Mouse (Mus musculus) megakaryocyte-erythroid progenitor cell, adult 5-6 weeks (primary cell): ENCODE measurements around the gene Aste1. TPM values are rescaled to one million over a fixed set of nuclear protein-coding genes. Genes with fewer than 3 reads are reported as not detected.

Experiments used
- total RNA-seq, 2 experiments: library from RNA; stranded (forward) in 1 of 2; stranded (reverse) in 1 of 2; fragments of 200-1000, 215-1000 nt in 1 of 2; fragments of >200 nt in 1 of 2; fragmentation: Nextera tagmentation in 1 of 2; gene quantifications; 2 replicates each; pipeline ENCODE4 v1.2.3; 2014 to 2017

Aste1 gene
- total RNA-seq, 2 experiments from 2014 or later = 13.0 to 32.3 TPM

Other genes with a start within 250 kb of the Aste1 start
- not detected in 2 replicates for gene Nek11, start 132 bp downstream of the Aste1 start, total RNA-seq (2014; fragmentation: Nextera tagmentation)
- not detected in 2 replicates for gene Nek11, start 132 bp downstream of the Aste1 start, total RNA-seq (2017)
- 15.2 and 21.4 TPM in 2 replicates for gene Atp2c1, start 131.9 kb downstream of the Aste1 start, total RNA-seq (2014; fragmentation: Nextera tagmentation)
- 81.9 and 83.7 TPM in 2 replicates for gene Atp2c1, start 131.9 kb downstream of the Aste1 start, total RNA-seq (2017)
- 34.9 and 37.5 TPM in 2 replicates for gene Pik3r4, start 247.6 kb downstream of the Aste1 start, total RNA-seq (2014; fragmentation: Nextera tagmentation)
- gene Pik3r4, start 247.6 kb downstream of the Aste1 start, total RNA-seq (2017) = 19.2 and 31.1 TPM in 2 replicates